Comparison of ENCODE assay signal across 9 mouse cellular contexts in genomic region chr4:149611376-149612044, GRCm38 (mm10). TPM values are rescaled to one million over a fixed set of nuclear protein-coding genes. Genes with fewer than 3 reads are reported as not detected.
A peak's percentile ranks its signal among the peaks of the same experiment; 100 is the strongest.
DNase-seq lines count a peak whose midpoint lies in the region; ATAC-seq and TF ChIP-seq lines count a peak whose summit lies in the region.
"Had no signal": no experiment of that assay in that cellular context is flagged by ENCODE, and none has a peak within 500 bp of the region (broad histone marks: within the 10 kb centered on the region; RNA-seq: fewer than 3 reads in every experiment).

No protein-coding gene starts in this region.

- DNase-seq in hindbrain, embryonic 11.5 days (ENCODE audit: low spot score): peak; percentile 83
- DNase-seq in spleen, adult 2 months (ENCODE audit: low read depth in 1 of 2, low spot score in 2 of 2): peak in 1 of 2 experiments; percentile 20
- no peak for DNase-seq in spleen, postnatal 4 days (ENCODE audit: low spot score in 2 of 2)
- peak; percentile 56 for DNase-seq in brain, adult 2 months (ENCODE audit: low read depth, low spot score)
- DNase-seq in hindbrain, postnatal 0 days (ENCODE audit: low spot score): peak; percentile 83
- peak; percentile 84 for DNase-seq in retina, embryonic 14.5 days (ENCODE audit: low spot score)

- no peak for ATAC-seq in hindbrain, embryonic 11.5 days (ENCODE audit: low FRiP score)
- ATAC-seq in hindbrain, embryonic 12.5 days (ENCODE audit: low FRiP score): no peak
- ATAC-seq in hindbrain, postnatal 0 days: no peak
- ATAC-seq in erythroblast, adult 5-6 weeks (replicated peaks; ENCODE audit: low FRiP score, poor library complexity, severe bottlenecking): no peak

- no peak overlapping the region for H3K27ac ChIP-seq in hindbrain, embryonic 11.5 days (ENCODE audit: low read depth, low read length)
- H3K27ac ChIP-seq in hindbrain, embryonic 12.5 days: no peak overlapping the region
- H3K27ac ChIP-seq in spleen, adult 2 months (ENCODE audit: insufficient read depth, low read length): no peak overlapping the region
- no peak overlapping the region for H3K27ac ChIP-seq in hindbrain, postnatal 0 days
- H3K27ac ChIP-seq: embryonic facial prominence, embryonic 15.5 days had no signal

- H3K9ac ChIP-seq in hindbrain, embryonic 11.5 days (ENCODE audit: low read depth, low read length): no peak overlapping the region
- H3K9ac ChIP-seq in hindbrain, embryonic 12.5 days: no peak overlapping the region
- no peak overlapping the region for H3K9ac ChIP-seq in hindbrain, postnatal 0 days (replicated peaks; ENCODE audit: low read length)
- H3K9ac ChIP-seq: embryonic facial prominence, embryonic 15.5 days had no signal

- 55% methylated on average over 10 of the region's 10 CpGs for WGBS in hindbrain, embryonic 11.5 days
- 56% methylated on average over 10 of the region's 10 CpGs for WGBS in hindbrain, embryonic 12.5 days
- WGBS in spleen, adult 2 months: 49% methylated on average over 10 of the region's 10 CpGs
- 54% methylated on average over 10 of the region's 10 CpGs for WGBS in hindbrain, postnatal 0 days

- no peak overlapping the region for H3K4me2 ChIP-seq in hindbrain, embryonic 11.5 days (replicated peaks; ENCODE audit: low read depth, low read length)
- no peak overlapping the region for H3K4me2 ChIP-seq in hindbrain, embryonic 12.5 days (replicated peaks)
- H3K4me2 ChIP-seq in hindbrain, postnatal 0 days (ENCODE audit: low read depth, low read length): no peak overlapping the region
- H3K4me2 ChIP-seq: embryonic facial prominence, embryonic 15.5 days had no signal

- H3K9me3 ChIP-seq in hindbrain, embryonic 11.5 days (ENCODE audit: control insufficient read depth, low read length): no peaks in the 10 kb centered on the region
- peaks cover 5% of the 10 kb centered on the region; the same call in 1 of the 2 replicates for H3K9me3 ChIP-seq in hindbrain, embryonic 12.5 days (replicated peaks)
- H3K9me3 ChIP-seq in hindbrain, postnatal 0 days (ENCODE audit: low read length): no peaks in the 10 kb centered on the region
- H3K9me3 ChIP-seq: embryonic facial prominence, embryonic 15.5 days had no signal

- peak; percentile 65; the same call in 1 of the 2 replicates for TF ChIP-seq CTCF in spleen, adult 2 months (IDR thresholded peaks at IDR 0.05; ENCODE audit: extremely low read depth, insufficient read depth, insufficient read length, insufficient replicate concordance)
- TF ChIP-seq CTCF in hindbrain, postnatal 0 days (IDR thresholded peaks at IDR 0.05; ENCODE audit: low read depth): peak; percentile 90

- H3K27me3 ChIP-seq in hindbrain, embryonic 11.5 days (ENCODE audit: control insufficient read depth, insufficient read depth, low read length): no peaks in the 10 kb centered on the region
- no peaks in the 10 kb centered on the region for H3K27me3 ChIP-seq in hindbrain, embryonic 12.5 days
- H3K27me3 ChIP-seq in spleen, adult 2 months (ENCODE audit: control insufficient read depth, insufficient read depth, low read length): no peaks in the 10 kb centered on the region
- no peaks in the 10 kb centered on the region for H3K27me3 ChIP-seq in hindbrain, postnatal 0 days (ENCODE audit: insufficient read depth, low read length)
- H3K27me3 ChIP-seq: embryonic facial prominence, embryonic 15.5 days had no signal

- H3K4me3 ChIP-seq in hindbrain, embryonic 11.5 days (ENCODE audit: low read depth, low read length): no peak overlapping the region
- H3K4me3 ChIP-seq in hindbrain, embryonic 12.5 days: no peak overlapping the region
- H3K4me3 ChIP-seq in spleen, adult 2 months (ENCODE audit: extremely low read depth, insufficient read depth, insufficient read length): no peak overlapping the region
- no peak overlapping the region for H3K4me3 ChIP-seq in hindbrain, postnatal 0 days (ENCODE audit: low read length)
- H3K4me3 ChIP-seq: embryonic facial prominence, embryonic 15.5 days had no signal

- TF ChIP-seq POLR2A in spleen, adult 2 months (IDR thresholded peaks at IDR 0.05; ENCODE audit: low read depth, low read length): no peak

- peaks cover 5% of the 10 kb centered on the region; the same call in 1 of the 2 replicates for H3K4me1 ChIP-seq in hindbrain, embryonic 11.5 days (replicated peaks; ENCODE audit: control insufficient read depth, insufficient read depth, low read length)
- H3K4me1 ChIP-seq in hindbrain, embryonic 12.5 days: peaks cover 29% of the 10 kb centered on the region
- no peaks in the 10 kb centered on the region for H3K4me1 ChIP-seq in spleen, adult 2 months (ENCODE audit: control insufficient read depth, insufficient read depth, insufficient read length)
- peaks cover 6% of the 10 kb centered on the region; the same call in 1 of the 2 replicates for H3K4me1 ChIP-seq in hindbrain, postnatal 0 days (ENCODE audit: insufficient read depth, low read length)

- no peaks in the 10 kb centered on the region for H3K36me3 ChIP-seq in hindbrain, embryonic 11.5 days (ENCODE audit: control insufficient read depth, insufficient read depth, low read length)
- peaks cover 11% of the 10 kb centered on the region for H3K36me3 ChIP-seq in hindbrain, embryonic 12.5 days
- H3K36me3 ChIP-seq in spleen, adult 2 months (ENCODE audit: control insufficient read depth, insufficient read depth, low read length): 0 out of 2 replicates have a peak, but pooled peaks cover 1% of the 10 kb centered on the region
- H3K36me3 ChIP-seq in hindbrain, postnatal 0 days (ENCODE audit: insufficient read depth, low read length): no peaks in the 10 kb centered on the region

RNA-seq across cellular contexts. Expression of gene Clstn1, which starts 25.2 kb away (rescaled TPM):
- polyA plus RNA-seq in hindbrain, embryonic 11.5 days (2014; fragmentation: Nextera tagmentation; extraction: Ambion mirVana): 33.0 and 42.6 TPM in 2 replicates
- 135 and 138 TPM in 2 replicates for polyA plus RNA-seq in hindbrain, embryonic 12.5 days (2016; fragmentation: Nextera tagmentation; extraction: Ambion mirVana)
- 13.4 and 17.2 TPM in 2 replicates for polyA plus RNA-seq in spleen, adult 2 months (2012; rRNA removed)
- 590 and 603 TPM in 2 replicates for total RNA-seq in hindbrain, postnatal 0 days (2014; rRNA removed)
- polyA plus RNA-seq in hindbrain, postnatal 0 days (2015; fragmentation: Nextera tagmentation; extraction: Ambion mirVana): 193 and 206 TPM in 2 replicates
- total RNA-seq in erythroblast, adult 5-6 weeks (2015; ENCODE audit: low replicate concordance): 0.58 and 1.3 TPM in 2 replicates
- total RNA-seq in erythroblast, adult 5-6 weeks (2017; ENCODE audit: low replicate concordance): 1.8 and 2.4 TPM in 2 replicates

Comparison
In these comparisons a context has a peak if more than half of its experiments do, and no peak if none do; other contexts are left out.
1. DNase-seq: peak in hindbrain, embryonic 11.5 days (single experiment), brain, adult 2 months (single experiment), hindbrain, postnatal 0 days (single experiment) and retina, embryonic 14.5 days (single experiment); none in spleen, postnatal 4 days (0 of 2).